Mouse (Mus musculus) kidney, adult 18-20 months (tissue): Measurements from ENCODE around the gene Cts8.
A peak's percentile ranks its signal among the peaks of the same experiment; 100 is the strongest.

Experiments used
- DNase-seq: peaks from one replicate; pipeline ENCODE4 v3.0.0; 2021

Cts8 gene

GRCm38 (mm10) chr13:61255258-61255657, at the start of gene Cts8:
Gene Cts8 (minus strand): TSS chr13:61255358.
- DNase-seq, result no peak

GRCm38 (mm10) chr13:61288739-61289138, 33.6 kb upstream of the Cts8 start, which contains the start of gene Gm49398:
Gene Gm49398 (minus strand): TSS chr13:61288839.
- DNase-seq, result no peak

GRCm38 (mm10) chr13:61241076-61241947, 13.8 kb downstream of the Cts8 start:
- DNase-seq, result peak; percentile 61

- DNase-seq, result no peak
Measured at GRCm38 (mm10) chr13:61203310-61203709, 51.8 kb downstream of the Cts8 start, which contains the start of gene Cts6. Gene Cts6 (minus strand): TSS chr13:61203410.
